Mouse (Mus musculus) cerebellum, postnatal 4 days (tissue): ENCODE measurements around the gene Olfr488.
"Not testable (repeated sequence)": the region's sequence is repeated elsewhere in the genome, so short reads cannot be mapped to it uniquely, and the experiment has no call there.

ENCODE experiments used
- DNase-seq, 2 experiments: peaks; one replicate each; pipeline ENCODE4 v3.0.0; 2022; ENCODE audit warnings: low spot score in 2 of 2, mixed read lengths in 1 of 2

Gene Olfr488

GRCm38 (mm10) chr7:108258247-108258646 is at the start of gene Olfr488:
Gene Olfr488, minus strand, starts transcription at chr7:108258347.
- DNase-seq = no peak

- DNase-seq = no peak
Measured at GRCm38 (mm10) chr7:108288834-108289233, 30.7 kb upstream of the Olfr488 start, which contains the start of gene Olfr490. Gene Olfr490, minus strand, starts transcription at chr7:108288934.

GRCm38 (mm10) chr7:108233551-108233950 is 24.6 kb downstream of the Olfr488 start:
- DNase-seq = no peak

GRCm38 (mm10) chr7:108214536-108214935 is 43.6 kb downstream of the Olfr488 start, which contains the start of gene Olfr487:
Gene Olfr487, minus strand, starts transcription at chr7:108214636.
- DNase-seq = not testable (repeated sequence)
